Mouse (Mus musculus): Measurements from ENCODE around the gene Cep57l1. TPM values are rescaled to one million over a fixed set of nuclear protein-coding genes. Genes with fewer than 3 reads are reported as not detected.
"Not testable (repeated sequence)": the region's sequence is repeated elsewhere in the genome, so short reads cannot be mapped to it uniquely, and the experiment has no call there.

The Cep57l1 gene
- total RNA-seq, 2 experiments from 2014 or later, result 2.9 to 3.7 TPM

DNA sequence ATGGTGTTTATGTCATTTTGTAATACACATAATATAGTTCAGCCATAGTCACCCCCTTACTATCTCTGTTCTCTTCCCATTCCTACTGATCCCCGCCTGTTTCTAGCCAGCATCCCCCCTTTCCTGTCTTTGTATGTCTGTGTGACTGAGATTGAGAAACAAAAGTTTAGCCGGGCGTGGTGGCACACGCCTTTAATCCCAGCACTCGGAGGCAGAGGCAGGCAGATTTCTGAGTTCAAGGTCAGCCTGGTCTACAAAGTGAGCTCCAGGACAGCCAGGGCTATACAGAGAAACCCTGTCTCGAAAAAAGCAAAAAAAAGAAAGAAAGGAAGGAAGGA, 9.0 kb upstream of the Cep57l1 start:
- not testable (repeated sequence) for DNase-seq
- intact Hi-C loops (cut with DNase I), result loop anchor here (10.0 kb wide), 2 partner anchors 666 to 856 kb away; no protein-coding TSS in a partner anchor

DNA sequence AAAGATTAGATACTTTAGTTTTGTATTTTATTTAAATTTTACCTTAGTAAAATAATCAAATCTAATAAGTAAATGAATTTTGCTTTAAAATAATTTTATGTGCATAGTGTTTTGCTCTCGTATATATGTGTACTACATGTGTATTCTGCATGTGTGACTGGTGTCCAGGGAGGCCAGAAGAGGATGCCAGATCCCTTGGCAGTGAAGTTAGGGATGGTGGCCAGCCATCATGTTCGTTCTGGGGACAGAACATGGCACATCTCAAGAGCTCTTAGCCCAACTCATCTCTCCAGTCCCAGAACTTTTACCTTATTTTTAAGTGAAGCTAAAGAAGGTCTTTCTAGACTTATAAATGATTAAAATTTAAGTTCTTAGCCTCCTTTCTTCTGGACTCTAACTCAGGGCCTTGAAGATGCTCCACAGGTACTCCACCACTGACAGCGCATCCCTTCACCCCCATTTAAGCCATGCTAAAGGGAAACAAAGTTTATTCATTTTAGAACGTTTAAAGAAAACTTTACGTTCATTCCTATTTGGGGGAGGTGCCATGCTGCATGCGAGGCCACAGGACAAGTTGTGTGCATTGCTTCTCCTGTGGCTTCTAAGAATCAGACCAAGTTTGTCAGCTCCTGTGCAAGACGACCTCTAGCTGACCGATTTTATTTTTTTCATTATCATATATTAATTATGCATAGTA, 8.5 kb upstream of the Cep57l1 start:
- no peak for DNase-seq
- intact Hi-C loops (cut with DNase I), result loop anchor here (10.0 kb wide), 2 partner anchors 667 to 857 kb away; no protein-coding TSS in a partner anchor

DNA sequence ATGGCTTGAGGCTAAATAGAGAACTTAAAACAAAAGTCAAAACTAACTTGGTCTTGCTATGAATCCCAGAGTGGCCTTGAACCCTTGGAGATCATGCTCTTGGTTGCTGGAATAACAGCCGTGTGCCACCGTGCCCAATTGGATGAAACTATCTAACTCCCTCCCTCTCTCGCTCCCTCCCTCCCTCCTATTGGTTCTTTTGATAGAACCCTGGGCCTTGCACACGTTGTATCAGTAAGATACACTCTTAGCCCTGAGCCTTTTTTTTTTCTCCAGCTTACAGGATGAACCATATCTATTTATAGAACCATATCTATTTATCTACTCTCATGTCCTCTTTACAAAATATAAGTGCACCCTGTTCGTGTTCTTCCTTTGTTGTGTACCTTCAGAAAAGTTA, 6.8 kb upstream of the Cep57l1 start:
- DNase-seq, result no peak
- intact Hi-C loops (cut with DNase I), result loop anchor here (10.0 kb wide), 2 partner anchors 668 to 858 kb away; no protein-coding TSS in a partner anchor

DNA sequence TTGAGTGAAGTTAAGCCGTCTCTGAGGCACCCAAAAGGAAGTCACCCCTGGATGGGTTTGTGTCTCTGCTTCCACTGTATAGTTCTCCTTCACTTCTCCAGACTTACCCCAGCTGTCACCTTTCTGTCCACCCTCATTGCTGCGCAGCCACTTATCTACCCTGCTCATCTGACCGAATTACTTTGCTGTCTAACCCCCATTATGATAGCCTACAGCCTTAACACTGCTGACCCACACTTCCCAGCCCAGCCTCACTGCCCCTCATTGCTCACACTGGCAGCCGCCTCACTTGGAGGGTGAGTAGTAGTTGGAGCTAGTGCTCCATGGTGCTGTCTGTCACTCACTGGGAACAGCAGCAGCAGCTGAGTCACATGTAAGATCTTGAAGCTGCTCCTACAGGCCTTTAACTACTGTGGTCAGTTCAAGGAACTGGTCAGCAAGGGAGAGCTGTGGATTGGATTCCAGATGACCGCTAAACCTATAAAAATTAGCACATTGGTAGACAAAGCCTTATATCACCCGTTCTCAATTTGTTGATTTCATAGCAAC, 4.7 kb upstream of the Cep57l1 start:
- intact Hi-C loops (cut with DNase I), result loop anchor here (5.0 to 10.0 kb wide), 4 partner anchors 463 to 948 kb away; partner anchors contain the start of genes Foxo3 and Sec63

DNA sequence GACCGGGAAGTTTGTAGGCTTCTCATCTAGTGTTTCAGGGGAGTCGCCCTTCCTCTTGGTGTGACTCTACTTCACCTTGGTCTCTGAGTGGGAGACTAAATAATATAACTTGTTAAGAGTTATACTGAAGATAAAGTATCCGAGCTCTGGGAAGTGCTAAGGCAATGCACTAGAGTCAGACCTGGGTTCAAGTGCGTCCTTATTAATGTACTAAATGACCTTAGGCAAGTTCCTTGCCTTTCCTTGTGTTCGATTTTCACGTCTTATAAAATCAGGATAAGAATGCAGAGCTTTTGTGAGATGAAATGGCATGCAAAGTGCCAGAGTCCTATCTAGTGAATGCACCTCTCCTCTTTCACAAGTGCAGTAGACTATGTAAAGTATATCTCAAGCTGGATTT, 2.9 kb upstream of the Cep57l1 start:
- intact Hi-C loops (cut with DNase I), result loop anchor here (5.0 to 10.0 kb wide), 4 partner anchors 465 to 950 kb away; partner anchors contain the start of genes Foxo3 and Sec63
- no peak for DNase-seq

More for the DNA sequence above, 4.7 kb upstream of the Cep57l1 start:
- no peak for DNase-seq

DNA sequence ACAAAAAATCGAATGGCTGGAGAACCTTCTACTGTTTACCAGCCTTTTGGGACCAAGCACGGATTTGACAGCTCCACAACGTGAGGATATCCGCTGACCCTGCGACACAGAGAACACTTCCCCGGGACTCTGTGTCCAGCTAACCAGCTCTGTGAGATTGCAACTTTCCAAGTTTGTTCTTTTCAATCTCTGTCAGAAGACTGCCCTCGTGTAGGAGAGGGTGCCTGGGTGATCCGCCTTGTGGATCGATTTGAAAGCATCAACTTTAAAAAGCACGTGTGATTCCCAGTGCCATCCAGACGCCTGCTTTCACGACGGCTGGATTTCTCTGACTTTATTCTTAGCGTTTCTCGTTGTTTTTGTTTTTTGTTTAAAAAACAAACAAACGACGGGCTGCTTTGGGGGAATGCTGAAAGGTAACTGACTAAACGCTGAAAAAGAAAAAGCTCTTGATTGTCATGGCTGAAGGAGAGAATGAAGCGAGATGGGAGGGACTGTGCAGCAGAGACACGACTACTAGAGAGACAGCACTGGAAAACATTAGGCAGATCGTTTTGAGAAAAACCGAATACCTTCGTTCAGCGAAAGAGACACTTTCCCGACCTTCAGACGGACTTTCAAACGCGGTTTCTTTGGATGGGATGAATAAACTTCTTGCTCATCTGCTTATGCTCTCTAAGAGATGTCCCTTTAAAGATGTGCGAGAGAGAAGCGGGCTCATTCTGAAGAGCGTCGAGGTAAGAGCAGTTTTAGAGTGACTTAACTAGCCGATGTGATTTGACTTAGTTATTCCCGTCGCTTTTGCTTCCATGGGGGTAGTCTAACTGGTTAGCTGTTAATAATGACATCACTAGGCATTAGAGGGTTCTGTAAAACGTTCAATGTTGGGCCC, 1.1 kb upstream of the Cep57l1 start:
- intact Hi-C loops (cut with DNase I), result loop anchor here (5.0 to 10.0 kb wide), 4 partner anchors 466 to 951 kb away; partner anchors contain the start of genes Foxo3 and Sec63
- no peak for DNase-seq

DNA sequence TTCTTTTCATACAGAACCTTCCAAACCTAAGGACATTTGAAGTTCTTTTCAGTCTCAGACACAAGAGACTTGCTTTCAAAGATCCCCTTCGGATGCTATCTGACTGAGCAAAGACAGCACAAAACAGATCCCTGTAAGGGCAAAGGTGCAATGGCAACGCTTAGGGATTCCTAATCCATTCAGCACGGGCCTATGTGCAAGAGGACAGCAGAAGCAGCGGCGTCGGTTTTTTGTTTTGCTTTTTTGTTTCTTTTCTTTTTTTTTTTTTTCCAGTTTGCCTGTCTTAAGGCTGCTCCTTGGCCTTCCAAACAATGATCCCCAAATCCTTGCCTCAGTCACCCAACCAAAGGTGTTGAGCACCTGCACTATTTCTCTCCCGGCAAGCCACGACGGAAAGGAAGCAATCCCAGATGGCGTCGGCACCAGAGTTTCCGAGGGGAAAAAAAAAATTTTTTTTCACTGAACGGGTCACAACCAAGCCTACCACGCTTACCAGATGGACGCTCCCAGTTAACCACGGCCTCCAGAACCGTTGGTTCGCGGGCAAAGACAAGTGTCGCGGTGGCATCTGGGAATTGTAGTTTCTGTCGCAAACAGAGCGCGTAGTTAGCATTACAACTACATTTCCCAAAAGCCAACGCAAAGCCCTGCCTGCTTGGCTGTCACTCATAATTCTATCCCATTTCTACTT, 446 bp downstream of the Cep57l1 start:
- peak in 1 of 2 experiments; percentile 84 for DNase-seq
- intact Hi-C loops (cut with DNase I), result loop anchor here (1.0 to 5.0 kb wide), 2 partner anchors 290 to 507 kb away; partner anchors contain the start of genes Ak9, Cd164 and Fig4

DNA sequence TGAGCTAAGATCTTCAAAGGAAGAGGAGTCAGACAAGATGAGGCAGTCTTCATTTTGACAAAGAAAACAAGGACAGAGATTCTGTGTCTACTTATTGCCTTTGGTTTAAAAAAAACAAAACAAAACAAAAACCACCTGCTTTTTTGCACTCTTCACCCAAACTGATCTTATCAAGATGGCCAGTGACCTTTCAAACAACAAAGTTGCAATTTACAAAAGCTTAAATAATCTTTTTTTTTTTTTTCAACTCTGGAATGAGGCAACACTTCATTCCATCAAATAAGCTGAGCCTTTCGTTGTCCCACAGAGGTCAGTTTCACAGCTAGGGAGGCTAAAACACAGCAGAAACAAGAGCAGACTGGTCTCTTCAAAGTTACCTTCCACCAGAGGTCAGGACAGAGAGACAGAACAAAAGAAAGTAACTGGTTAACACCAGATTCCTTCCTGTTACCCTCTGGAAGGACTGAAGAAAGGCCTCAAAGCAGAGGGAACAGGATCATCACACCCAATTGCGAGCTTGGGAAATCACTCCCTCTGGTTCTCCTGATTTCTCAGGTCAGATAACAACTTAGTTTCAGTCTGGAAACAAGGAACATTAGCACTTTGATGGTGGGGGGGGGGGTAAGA, 3.8 kb downstream of the Cep57l1 start:
- intact Hi-C loops (cut with DNase I), result loop anchor here (5.0 kb wide), 1 partner anchor 504 kb away; the partner anchor contains the start of genes Ak9 and Fig4
- no peak for DNase-seq

DNA sequence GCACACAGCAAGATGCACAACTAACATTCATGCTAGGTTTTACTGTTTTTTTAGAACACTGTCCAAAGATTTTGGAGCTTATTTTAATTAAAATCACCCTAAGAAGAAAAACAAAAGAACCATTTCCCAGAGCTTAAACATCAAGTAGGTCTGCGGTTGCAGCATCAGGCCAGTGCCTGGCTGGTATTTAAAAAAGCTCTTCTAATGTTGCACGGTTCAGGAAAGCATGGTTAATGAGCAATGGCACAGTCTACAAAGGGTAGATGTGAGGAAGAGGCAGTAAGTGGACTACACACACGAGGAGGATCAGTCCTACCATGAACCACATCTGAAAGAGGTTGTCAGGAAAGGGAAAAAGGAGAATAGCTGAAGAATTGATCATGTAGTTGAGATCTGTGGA, 5.0 kb downstream of the Cep57l1 start:
- intact Hi-C loops (cut with DNase I), result loop anchor here (5.0 kb wide), 1 partner anchor 502 kb away; the partner anchor contains the start of genes Ak9 and Fig4

DNA sequence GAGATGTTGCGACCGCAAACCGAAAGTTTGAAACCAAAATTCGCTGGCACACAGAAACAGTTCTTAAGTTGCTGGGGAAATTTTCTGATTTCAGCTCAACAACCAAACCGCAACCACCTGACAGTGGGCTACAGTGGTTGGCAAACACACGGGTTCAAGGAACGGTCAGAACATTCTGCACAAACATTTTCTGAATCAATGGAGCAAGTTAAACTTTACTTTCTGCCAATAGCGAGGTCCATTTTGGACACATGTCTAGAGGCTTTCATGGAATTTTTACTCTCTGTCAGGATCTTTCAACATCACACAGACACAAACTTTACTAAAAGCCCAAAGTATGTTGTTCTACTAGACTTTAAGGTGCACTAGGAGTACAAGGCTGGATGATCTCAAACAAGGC, 6.2 kb downstream of the Cep57l1 start:
- no peak for DNase-seq
- intact Hi-C loops (cut with DNase I), result no loop called here

More for the DNA sequence above, 5.0 kb downstream of the Cep57l1 start:
- no peak for DNase-seq

DNA sequence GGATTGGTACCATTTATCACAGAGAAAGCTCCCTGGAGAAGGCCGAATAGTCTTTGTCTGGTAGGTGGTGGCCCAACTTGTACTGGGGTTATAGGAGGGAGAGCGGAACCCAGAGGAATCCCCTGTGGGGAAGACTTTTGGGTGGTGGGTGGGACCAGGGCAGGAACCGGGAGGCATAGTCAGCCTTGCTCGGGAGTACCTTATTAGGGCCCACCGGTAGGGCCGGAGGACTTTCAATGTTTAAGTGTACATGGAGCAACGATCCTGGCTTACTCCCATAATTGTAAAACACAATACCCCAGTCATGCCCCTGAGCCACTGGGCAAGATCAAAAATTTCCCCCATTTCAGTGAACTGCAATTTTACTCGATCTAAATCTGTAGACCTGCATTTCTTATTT, 12.4 kb downstream of the Cep57l1 start:
- intact Hi-C loops (cut with DNase I), result no loop called here
- no peak for DNase-seq

DNA sequence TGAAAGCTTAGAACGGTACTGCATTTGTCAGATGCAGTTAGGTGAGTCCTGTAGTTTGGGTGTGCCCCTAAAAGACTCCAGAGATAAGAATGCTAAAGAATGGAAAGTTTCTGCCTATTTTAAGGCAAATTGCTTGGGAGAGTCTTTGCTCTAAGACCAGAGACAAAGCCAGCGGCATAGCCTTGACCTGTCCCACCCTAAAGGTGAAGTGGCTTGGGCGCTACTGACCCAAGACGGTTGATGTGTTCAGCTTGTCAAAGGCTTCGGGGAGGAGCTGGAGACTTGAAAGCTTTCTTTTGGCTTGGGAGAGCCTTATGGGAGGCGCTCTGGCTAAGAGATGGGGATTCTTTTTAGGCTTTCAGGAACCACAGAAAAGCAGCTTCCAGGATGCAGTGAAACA, 17.3 kb downstream of the Cep57l1 start:
- intact Hi-C loops (cut with DNase I), result no loop called here
- no peak for DNase-seq

DNA sequence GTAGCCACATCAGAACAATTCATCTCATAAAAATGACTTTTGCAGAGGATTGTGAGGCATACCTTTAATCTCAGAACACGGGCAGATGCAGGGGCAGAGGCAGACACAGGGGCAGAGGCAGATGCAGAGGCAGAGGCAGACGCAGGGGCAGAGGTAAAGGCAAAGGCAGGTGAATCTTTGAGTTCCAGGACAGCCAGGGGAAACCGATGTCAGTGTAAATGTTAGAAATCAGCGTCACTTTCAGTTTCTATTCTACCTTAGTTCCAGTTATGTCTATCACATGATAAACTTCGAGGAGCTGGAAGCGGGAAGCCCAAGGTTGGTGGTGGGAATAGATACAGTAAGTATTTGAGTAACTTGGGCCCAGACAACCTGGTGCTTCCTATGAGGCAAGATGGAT, 42.4 kb downstream of the Cep57l1 start:
- intact Hi-C loops (cut with DNase I), result no loop called here
- no peak for DNase-seq

DNA sequence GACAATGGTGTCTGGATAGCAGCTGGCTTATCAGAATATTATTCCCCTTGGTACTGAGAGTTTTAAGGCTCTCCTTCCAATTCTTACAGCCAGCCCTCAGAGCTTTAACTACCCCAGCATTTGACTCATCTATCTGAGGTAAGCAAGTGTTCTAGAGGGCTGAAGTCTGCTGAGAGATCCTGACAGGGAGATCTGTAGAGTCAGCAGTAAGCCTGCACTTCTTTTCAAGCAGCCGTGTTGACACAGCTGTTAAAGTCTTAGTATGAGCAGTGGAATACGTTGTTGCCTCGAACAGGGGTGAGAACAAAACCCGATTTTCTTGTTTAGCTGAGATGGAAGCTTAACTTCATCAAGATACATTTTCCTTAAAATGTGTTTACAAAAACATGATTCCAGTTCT, 43.4 kb downstream of the Cep57l1 start:
- DNase-seq, result no peak
- intact Hi-C loops (cut with DNase I), result no loop called here

DNA sequence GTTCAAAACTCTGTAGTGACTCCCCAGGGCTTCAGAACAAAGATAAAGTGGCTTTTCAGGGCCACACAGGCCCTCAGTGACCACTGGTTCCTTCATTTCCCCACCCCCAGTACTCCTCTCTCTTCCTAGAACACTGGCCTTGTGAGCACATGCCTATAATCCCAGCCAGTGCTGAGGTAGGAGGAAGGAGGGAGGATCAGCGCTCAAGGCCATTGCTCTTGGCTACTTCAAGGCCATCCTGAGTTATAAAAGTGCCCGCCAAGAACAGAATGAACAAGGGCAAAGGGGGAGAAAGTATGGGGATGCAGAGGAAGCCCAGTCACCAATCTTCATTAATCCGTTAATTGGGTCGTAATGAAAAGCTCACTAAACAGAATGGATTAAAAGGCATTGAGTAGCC, 44.1 kb downstream of the Cep57l1 start:
- no peak for DNase-seq
- intact Hi-C loops (cut with DNase I), result no loop called here

DNA sequence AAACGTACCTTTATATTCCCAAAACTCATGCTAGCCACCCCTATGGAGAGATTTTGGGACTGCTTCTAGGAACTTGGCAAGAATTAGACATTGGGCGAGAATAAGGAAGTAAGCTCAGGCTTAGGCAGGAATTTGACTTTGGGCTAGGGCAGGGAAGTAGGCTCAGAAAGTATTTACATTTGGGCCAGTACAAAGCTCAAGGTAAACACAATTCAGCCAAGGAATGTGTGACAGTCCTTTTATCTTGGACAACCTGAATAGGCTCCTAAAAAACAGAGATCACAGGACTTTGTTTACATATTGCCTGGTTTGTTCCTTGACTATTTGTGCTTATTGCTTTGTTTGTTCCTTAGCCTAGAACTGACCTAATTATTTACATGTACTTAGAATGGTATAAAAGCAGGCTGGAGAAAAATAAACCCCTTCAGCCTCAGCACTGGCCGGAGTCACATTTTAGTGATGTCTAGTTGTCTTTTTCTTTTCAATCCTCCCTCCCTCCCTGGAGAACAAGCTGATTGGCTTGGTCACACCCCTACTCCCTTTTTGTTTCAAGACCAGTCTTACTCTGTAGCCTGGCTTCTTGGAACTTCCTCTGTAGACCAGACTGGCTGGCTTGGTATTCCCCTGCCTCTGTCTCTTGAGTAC, 45.8 kb downstream of the Cep57l1 start:
- DNase-seq, result no peak
- intact Hi-C loops (cut with DNase I), result no loop called here

DNA sequence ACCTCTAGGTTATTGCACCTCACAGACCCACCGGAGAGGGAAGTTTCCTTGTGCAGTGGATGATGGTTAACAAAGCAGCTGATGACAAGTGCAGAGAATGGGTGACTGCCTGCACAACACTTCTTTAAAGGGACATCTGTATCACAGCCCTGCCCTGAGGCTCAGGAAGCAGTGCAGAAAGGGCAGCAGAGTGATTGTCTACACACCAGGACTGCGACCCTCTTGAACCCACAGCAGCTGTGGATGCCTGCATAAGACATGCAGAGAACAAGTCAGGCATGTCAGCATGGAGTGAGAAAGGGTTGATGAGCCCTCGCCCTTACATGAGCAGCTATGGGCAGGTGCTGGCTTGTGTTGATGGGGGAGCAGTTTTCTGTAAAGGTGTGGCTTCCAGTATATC, 48.8 kb downstream of the Cep57l1 start:
- intact Hi-C loops (cut with DNase I), result no loop called here
- no peak for DNase-seq

DNA sequence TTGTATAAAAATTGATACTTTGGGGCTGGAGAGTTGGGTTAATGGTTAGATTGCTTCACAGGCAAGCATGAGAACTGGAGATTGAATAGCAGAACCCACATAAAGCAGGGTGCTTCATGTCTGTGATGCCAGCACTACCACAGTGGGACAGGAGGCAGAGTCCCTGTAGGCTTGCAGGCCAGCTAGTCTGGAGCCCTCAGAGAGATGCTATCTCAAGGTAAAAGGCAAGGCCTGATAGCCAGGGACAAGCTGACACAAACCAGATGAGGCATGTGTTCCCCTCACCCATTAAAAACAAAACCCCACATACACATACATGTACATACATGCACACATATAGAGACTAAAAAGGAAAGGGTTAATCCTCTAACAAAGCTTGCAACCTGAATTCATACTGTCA, 51.6 kb downstream of the Cep57l1 start:
- intact Hi-C loops (cut with DNase I), result no loop called here
- DNase-seq, result no peak

DNA sequence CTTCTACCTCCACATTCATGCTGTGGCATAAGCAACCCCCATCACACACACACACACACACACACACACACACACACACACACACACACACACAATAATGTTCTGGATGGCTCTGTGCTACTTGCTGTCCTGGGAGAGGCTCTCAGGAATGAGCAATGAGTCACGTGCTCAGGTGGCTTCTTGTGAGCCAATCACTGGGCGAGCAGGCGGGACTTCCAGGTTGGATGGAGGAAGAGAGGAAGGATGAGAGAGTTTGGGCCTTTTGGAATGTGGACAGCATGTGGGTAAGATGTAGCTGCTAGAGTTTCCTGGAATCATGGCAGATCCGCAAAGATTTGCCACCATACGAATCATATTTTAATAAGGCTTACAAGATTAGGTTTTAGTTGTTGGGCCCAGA, 52.4 kb downstream of the Cep57l1 start:
- DNase-seq, result no peak
- intact Hi-C loops (cut with DNase I), result no loop called here
